Mouse (Mus musculus): ENCODE results near the gene Mad2l2. TPM values are rescaled to one million over a fixed set of nuclear protein-coding genes. Genes with fewer than 3 reads are reported as not detected.

Mad2l2 gene
- polyA plus RNA-seq, 1 experiment from 2014 or later = 104 TPM

- Histone ChIP-seq H3K9ac (ENCODE audit: low read length) (no peak overlapping the region), H3K4me1 (ENCODE audit: control insufficient read depth, insufficient read depth, low read length) (peaks cover 5% of the 10 kb centered on the region)
- ATAC-seq (ENCODE audit: insufficient number of reproducible peaks, low FRiP score, low TSS enrichment, low read depth) = no peak
These were observed 1.9 kb upstream of the Mad2l2 start for GRCm38 (mm10) chr4:148128241-148128640.

GRCm38 (mm10) chr4:148128672-148129071, 1.5 kb upstream of the Mad2l2 start:
- no peak for ATAC-seq (ENCODE audit: insufficient number of reproducible peaks, low FRiP score, low TSS enrichment, low read depth)
- Histone ChIP-seq H3K9me3 (ENCODE audit: control insufficient read depth, low read length) (no peaks in the 10 kb centered on the region; the same call in 1 of the 2 replicates), H3K4me2 (ENCODE audit: low read depth, severe bottlenecking) (no peak overlapping the region), H3K9ac (ENCODE audit: low read length) (no peak overlapping the region), H3K27ac (replicated peaks; ENCODE audit: low read depth, low read length) (no peak overlapping the region), H3K4me3 (ENCODE audit: low read depth, low read length) (no peak overlapping the region), H3K4me1 (ENCODE audit: control insufficient read depth, insufficient read depth, low read length) (peaks cover 5% of the 10 kb centered on the region), H3K27me3 (ENCODE audit: control insufficient read depth, insufficient read depth, low read length) (peaks cover 8% of the 10 kb centered on the region; the same call in 1 of the 2 replicates), H3K36me3 (ENCODE audit: control insufficient read depth, insufficient read depth, low read length) (no peaks in the 10 kb centered on the region)
- 68% methylated on average over 2 of the region's 2 CpGs for WGBS
- no peak for DNase-seq (ENCODE audit: low spot score)

More at GRCm38 (mm10) chr4:148128241-148128640, 1.9 kb upstream of the Mad2l2 start:
- Histone ChIP-seq H3K27ac (replicated peaks; ENCODE audit: low read depth, low read length) (no peak overlapping the region), H3K9me3 (ENCODE audit: control insufficient read depth, low read length) (no peaks in the 10 kb centered on the region), H3K36me3 (ENCODE audit: control insufficient read depth, insufficient read depth, low read length) (no peaks in the 10 kb centered on the region), H3K27me3 (ENCODE audit: control insufficient read depth, insufficient read depth, low read length) (peaks cover 8% of the 10 kb centered on the region; the same call in 1 of the 2 replicates), H3K4me3 (ENCODE audit: low read depth, low read length) (no peak overlapping the region), H3K4me2 (ENCODE audit: low read depth, severe bottlenecking) (no peak overlapping the region)
- 64% methylated on average over 1 of the region's 1 CpGs for WGBS
- DNase-seq (ENCODE audit: low spot score) = no peak

- H3K9ac ChIP-seq (ENCODE audit: low read length) = peak within 1 kb of the TSS; percentile 96
- no peaks in the 10 kb centered on the region; the same call in 1 of the 2 replicates for H3K9me3 ChIP-seq (ENCODE audit: control insufficient read depth, low read length)
- WGBS = under 1% methylated on average over 85 of the region's 87 CpGs
- H3K4me2 ChIP-seq (ENCODE audit: low read depth, severe bottlenecking) = peak within 1 kb of the TSS; percentile 84
- DNase-seq (ENCODE audit: low spot score) (peak; percentile 84), ATAC-seq (ENCODE audit: insufficient number of reproducible peaks, low FRiP score, low TSS enrichment, low read depth) (peak; percentile 88)
- no peaks in the 10 kb centered on the region for H3K36me3 ChIP-seq (ENCODE audit: control insufficient read depth, insufficient read depth, low read length)
- peak within 1 kb of the TSS; percentile 84 for H3K27ac ChIP-seq (replicated peaks; ENCODE audit: low read depth, low read length)
- peaks cover 8% of the 10 kb centered on the region; the same call in 1 of the 2 replicates for H3K27me3 ChIP-seq (ENCODE audit: control insufficient read depth, insufficient read depth, low read length)
- peaks cover 5% of the 10 kb centered on the region for H3K4me1 ChIP-seq (ENCODE audit: control insufficient read depth, insufficient read depth, low read length)
- peak within 1 kb of the TSS; percentile 75 for H3K4me3 ChIP-seq (ENCODE audit: low read depth, low read length)
These were observed 603 bp downstream of the Mad2l2 start, which contains the start of gene Draxin for GRCm38 (mm10) chr4:148130561-148131413. Gene Draxin, minus strand, starts transcription at chr4:148130698.

GRCm38 (mm10) chr4:148131497-148132081, 1.4 kb downstream of the Mad2l2 start:
- WGBS = under 1% methylated on average over 21 of the region's 21 CpGs
- ATAC-seq (ENCODE audit: insufficient number of reproducible peaks, low FRiP score, low TSS enrichment, low read depth) = peak; percentile 65

GRCm38 (mm10) chr4:148134988-148135387, 4.8 kb downstream of the Mad2l2 start:
- no peak for DNase-seq (ENCODE audit: low spot score)
- no peak overlapping the region for H3K27ac ChIP-seq (replicated peaks; ENCODE audit: low read depth, low read length)
- no peak overlapping the region for H3K4me3 ChIP-seq (ENCODE audit: low read depth, low read length)
- no peak overlapping the region for H3K4me2 ChIP-seq (ENCODE audit: low read depth, severe bottlenecking)
- H3K27me3 ChIP-seq (ENCODE audit: control insufficient read depth, insufficient read depth, low read length) = peaks cover 3% of the 10 kb centered on the region; the same call in 1 of the 2 replicates
- WGBS = 84% methylated on average over 8 of the region's 8 CpGs
- no peaks in the 10 kb centered on the region for H3K36me3 ChIP-seq (ENCODE audit: control insufficient read depth, insufficient read depth, low read length)
- ATAC-seq (ENCODE audit: insufficient number of reproducible peaks, low FRiP score, low TSS enrichment, low read depth) = no peak
- peaks cover 5% of the 10 kb centered on the region for H3K4me1 ChIP-seq (ENCODE audit: control insufficient read depth, insufficient read depth, low read length)
- no peaks in the 10 kb centered on the region; the same call in 1 of the 2 replicates for H3K9me3 ChIP-seq (ENCODE audit: control insufficient read depth, low read length)
- H3K9ac ChIP-seq (ENCODE audit: low read length) = no peak overlapping the region

More at GRCm38 (mm10) chr4:148131497-148132081, 1.4 kb downstream of the Mad2l2 start:
- Histone ChIP-seq H3K27ac (replicated peaks; ENCODE audit: low read depth, low read length) (0 out of 2 replicates have a peak overlapping the region, but pooled peaks have one; percentile 39), H3K9ac (ENCODE audit: low read length) (peak overlapping the region; percentile 70), H3K4me3 (ENCODE audit: low read depth, low read length) (peak overlapping the region; percentile 75), H3K36me3 (ENCODE audit: control insufficient read depth, insufficient read depth, low read length) (no peaks in the 10 kb centered on the region), H3K4me2 (ENCODE audit: low read depth, severe bottlenecking) (peak overlapping the region; percentile 84), H3K4me1 (ENCODE audit: control insufficient read depth, insufficient read depth, low read length) (peaks cover 5% of the 10 kb centered on the region), H3K9me3 (ENCODE audit: control insufficient read depth, low read length) (no peaks in the 10 kb centered on the region; the same call in 1 of the 2 replicates), H3K27me3 (ENCODE audit: control insufficient read depth, insufficient read depth, low read length) (peaks cover 8% of the 10 kb centered on the region; the same call in 1 of the 2 replicates)
- peak; percentile 76 for DNase-seq (ENCODE audit: low spot score)

GRCm38 (mm10) chr4:148137503-148137902, 7.3 kb downstream of the Mad2l2 start:
- no peak for DNase-seq (ENCODE audit: low spot score)
- Histone ChIP-seq H3K27ac (replicated peaks; ENCODE audit: low read depth, low read length) (no peak overlapping the region), H3K36me3 (ENCODE audit: control insufficient read depth, insufficient read depth, low read length) (no peaks in the 10 kb centered on the region), H3K4me1 (ENCODE audit: control insufficient read depth, insufficient read depth, low read length) (no peaks in the 10 kb centered on the region), H3K9ac (ENCODE audit: low read length) (no peak overlapping the region), H3K27me3 (ENCODE audit: control insufficient read depth, insufficient read depth, low read length) (no peaks in the 10 kb centered on the region), H3K4me3 (ENCODE audit: low read depth, low read length) (no peak overlapping the region), H3K4me2 (ENCODE audit: low read depth, severe bottlenecking) (no peak overlapping the region), H3K9me3 (ENCODE audit: control insufficient read depth, low read length) (no peaks in the 10 kb centered on the region; the same call in 1 of the 2 replicates)
- 77% methylated on average over 8 of the region's 8 CpGs for WGBS
- ATAC-seq (ENCODE audit: insufficient number of reproducible peaks, low FRiP score, low TSS enrichment, low read depth) = no peak

GRCm38 (mm10) chr4:148139767-148140097, 9.5 kb downstream of the Mad2l2 start:
- no peak overlapping the region for H3K9ac ChIP-seq (ENCODE audit: low read length)
- H3K36me3 ChIP-seq (ENCODE audit: control insufficient read depth, insufficient read depth, low read length) = no peaks in the 10 kb centered on the region
- ATAC-seq (ENCODE audit: insufficient number of reproducible peaks, low FRiP score, low TSS enrichment, low read depth) = peak; percentile 7; the same call in 1 of the 2 replicates
- H3K9me3 ChIP-seq (ENCODE audit: control insufficient read depth, low read length) = no peaks in the 10 kb centered on the region
- H3K27me3 ChIP-seq (ENCODE audit: control insufficient read depth, insufficient read depth, low read length) = no peaks in the 10 kb centered on the region
- H3K4me3 ChIP-seq (ENCODE audit: low read depth, low read length) = peak overlapping the region; percentile 63
- H3K4me1 ChIP-seq (ENCODE audit: control insufficient read depth, insufficient read depth, low read length) = no peaks in the 10 kb centered on the region
- no peak for DNase-seq (ENCODE audit: low spot score)
- no peak overlapping the region for H3K27ac ChIP-seq (replicated peaks; ENCODE audit: low read depth, low read length)
- 1% methylated on average over 12 of the region's 12 CpGs for WGBS
- H3K4me2 ChIP-seq (ENCODE audit: low read depth, severe bottlenecking) = peak overlapping the region; percentile 87
